Mouse (Mus musculus) embryonic facial prominence, embryonic 11.5 days (tissue): ENCODE measurements around the gene Cadm1. TPM values are rescaled to one million over a fixed set of nuclear protein-coding genes. Genes with fewer than 3 reads are reported as not detected.

Source experiments
- ATAC-seq: fragments of 200-750 bp; cut with Nextera tagmentation; replicated peaks from 2 replicates; pipeline ENCODE4 v1.8.0; 2017; ENCODE audit warnings: low read depth; ENCODE audit not compliant: insufficient number of reproducible peaks, low FRiP score, low TSS enrichment
- DNase-seq: peaks from one replicate; pipeline ENCODE4 v3.0.0-alpha.2; 2015; ENCODE audit warnings: low spot score
- H3K27ac ChIP-seq: fragments of 300-500 bp; sonication (generic); replicated peaks from 2 replicates; pipeline ENCODE4 v1.5.1; 2014; ENCODE audit warnings: mild to moderate bottlenecking, low read depth, low read length, control low read depth
- H3K27me3 ChIP-seq: fragments of 300-500 bp; sonication (generic); 2 replicates; pipeline ENCODE4 v1.6.1; 2014; ENCODE audit warnings: mild to moderate bottlenecking, low read length, moderate library complexity, mixed read lengths; ENCODE audit not compliant: control insufficient read depth, insufficient read depth
- H3K36me3 ChIP-seq: fragments of 300-500 bp; sonication (generic); replicated peaks from 2 replicates; pipeline ENCODE4 v1.6.1; 2014; ENCODE audit warnings: low read depth, mild to moderate bottlenecking, low read length, moderate library complexity, mixed read lengths; ENCODE audit not compliant: control insufficient read depth, insufficient read depth
- H3K4me1 ChIP-seq: fragments of 300-500 bp; sonication (generic); 2 replicates; pipeline ENCODE4 v1.6.1; 2014; ENCODE audit warnings: low read length, mixed read lengths; ENCODE audit not compliant: control insufficient read depth, insufficient read depth
- H3K4me2 ChIP-seq: fragments of 300-500 bp; sonication (generic); 2 replicates; pipeline ENCODE4 v1.6.1; 2014; ENCODE audit warnings: low read depth, mild to moderate bottlenecking, control low read depth, low read length, moderate library complexity
- H3K4me3 ChIP-seq: fragments of 300-500 bp; sonication (generic); 2 replicates; pipeline ENCODE4 v1.5.1; 2014; ENCODE audit warnings: low read depth, low read length, control low read depth
- H3K9ac ChIP-seq: fragments of 300-500 bp; sonication (generic); replicated peaks from 2 replicates; pipeline ENCODE4 v1.6.1; 2014; ENCODE audit warnings: mild to moderate bottlenecking, control low read depth, low read length
- H3K9me3 ChIP-seq: fragments of 300-500 bp; sonication (generic); replicated peaks from 2 replicates; pipeline ENCODE4 v1.6.1; 2016; ENCODE audit warnings: mild to moderate bottlenecking, low read length, inconsistent platforms, mixed read lengths; ENCODE audit not compliant: control insufficient read depth
- WGBS: fragments of 180-500 bp; shearing (Covaris S2); extraction: QIAGEN DNeasy Blood & Tissue Kit; methylation state at CpG from one replicate; pipeline ENCODE4 v1.1.7; 2014; 5-methylcytosine and 5-hydroxymethylcytosine counted together
- polyA plus RNA-seq: library from polyadenylated mRNA; unstranded; fragments of >200 nt; fragmentation: Nextera tagmentation; extraction: Ambion mirVana; gene quantifications from 2 replicates; pipeline ENCODE4 v1.2.1, GENCODE M21; 2014

The Cadm1 gene
- polyA plus RNA-seq, 1 experiment from 2014 or later = 99.3 TPM

DNA sequence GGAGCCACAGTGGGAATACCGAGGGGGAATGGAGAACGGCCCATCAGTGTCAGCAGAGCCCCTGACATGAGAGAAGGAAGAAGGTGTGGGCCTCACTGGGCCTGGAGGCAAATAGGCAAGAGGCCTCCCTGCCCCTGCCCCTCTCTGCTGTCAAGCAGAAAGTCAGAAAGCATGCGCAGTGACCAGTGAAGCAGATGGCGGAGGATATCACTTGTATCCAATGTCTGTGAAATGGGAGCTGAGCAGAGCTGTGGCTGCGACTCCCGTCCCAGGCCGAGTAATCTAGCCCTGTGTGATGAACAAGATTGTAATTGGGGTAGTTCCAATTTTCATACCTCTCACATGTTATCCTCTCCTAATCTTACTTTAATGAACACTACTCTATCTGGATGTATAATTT is 337.5 kb downstream of the Cadm1 start:
- peaks cover 4% of the 10 kb centered on the region for H3K4me1 ChIP-seq
- H3K27me3 ChIP-seq = no peaks in the 10 kb centered on the region
- ATAC-seq = 0 out of 2 replicates have a peak, but pooled peaks have one; percentile 23
- H3K36me3 ChIP-seq = no peaks in the 10 kb centered on the region
- no peak overlapping the region for H3K4me2 ChIP-seq
- DNase-seq = no peak
- no peak overlapping the region for H3K4me3 ChIP-seq
- H3K9ac ChIP-seq = no peak overlapping the region
- H3K9me3 ChIP-seq = no peaks in the 10 kb centered on the region
- H3K27ac ChIP-seq = no peak overlapping the region
- WGBS = 58% methylated on average over 7 of the region's 7 CpGs

DNA sequence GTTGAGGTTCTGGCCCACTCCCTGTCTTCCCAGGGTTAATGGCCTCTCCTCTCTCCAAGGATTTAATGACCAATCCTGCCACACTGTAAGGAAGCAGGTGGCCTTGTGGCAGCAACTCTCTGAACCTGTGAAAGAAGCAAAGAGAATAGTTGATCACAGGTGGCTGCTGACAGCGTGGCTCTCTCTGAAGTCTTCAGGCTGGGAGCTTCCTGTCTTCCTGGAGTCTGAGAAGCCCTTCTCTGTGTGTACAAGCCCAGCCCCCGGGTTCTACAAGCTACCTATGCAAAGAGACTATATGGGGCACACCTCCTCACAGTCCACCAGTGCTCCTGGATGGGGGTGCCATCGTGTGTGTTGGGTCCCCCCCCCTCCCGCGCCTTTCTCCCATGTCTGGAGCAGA is 339.7 kb downstream of the Cadm1 start:
- H3K9me3 ChIP-seq = no peaks in the 10 kb centered on the region
- no peak overlapping the region for H3K27ac ChIP-seq
- H3K27me3 ChIP-seq = no peaks in the 10 kb centered on the region
- ATAC-seq (no peak), DNase-seq (no peak)
- WGBS = 82% methylated on average over 5 of the region's 5 CpGs
- H3K9ac ChIP-seq = no peak overlapping the region
- no peaks in the 10 kb centered on the region for H3K36me3 ChIP-seq
- no peak overlapping the region for H3K4me2 ChIP-seq
- peaks cover 4% of the 10 kb centered on the region; the same call in 1 of the 2 replicates for H3K4me1 ChIP-seq
- H3K4me3 ChIP-seq = no peak overlapping the region

DNA sequence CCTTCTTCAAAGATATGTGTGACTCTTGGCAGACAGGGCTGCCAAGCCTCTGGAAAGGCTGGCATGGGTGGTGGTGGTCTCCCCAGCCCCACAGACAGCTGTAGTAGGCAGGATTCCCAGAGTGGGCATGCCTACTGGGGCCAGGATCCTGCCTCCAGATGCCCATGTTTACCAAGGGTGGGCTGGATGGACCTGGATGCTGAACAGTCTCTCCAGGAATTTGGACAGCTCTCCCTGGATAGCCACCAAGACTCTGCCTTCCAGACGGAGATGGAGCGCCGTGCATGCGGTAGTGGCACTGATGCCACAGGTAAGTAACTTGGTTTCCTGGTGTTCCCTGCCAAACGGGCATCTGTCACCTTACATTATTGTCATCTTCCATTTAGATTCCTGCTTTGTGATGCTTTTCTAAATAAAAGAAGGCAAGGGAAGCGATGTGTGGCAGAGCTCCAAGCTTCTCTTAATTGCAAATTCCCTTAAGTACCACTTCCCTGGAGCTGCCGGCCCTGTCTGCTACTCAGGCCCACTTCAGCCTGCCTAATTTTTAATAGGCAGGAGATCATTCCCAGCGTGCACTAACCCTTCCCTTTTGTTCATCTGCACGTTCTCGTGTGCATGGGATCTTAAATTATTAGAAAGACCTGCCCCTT is 346.7 kb downstream of the Cadm1 start:
- Histone ChIP-seq H3K27ac (no peak overlapping the region), H3K27me3 (no peaks in the 10 kb centered on the region), H3K4me2 (no peak overlapping the region), H3K4me1 (no peaks in the 10 kb centered on the region), H3K9me3 (no peaks in the 10 kb centered on the region), H3K9ac (no peak overlapping the region), H3K36me3 (no peaks in the 10 kb centered on the region), H3K4me3 (no peak overlapping the region)
- ATAC-seq (no peak), DNase-seq (no peak)
- 72% methylated on average over 10 of the region's 10 CpGs for WGBS

DNA sequence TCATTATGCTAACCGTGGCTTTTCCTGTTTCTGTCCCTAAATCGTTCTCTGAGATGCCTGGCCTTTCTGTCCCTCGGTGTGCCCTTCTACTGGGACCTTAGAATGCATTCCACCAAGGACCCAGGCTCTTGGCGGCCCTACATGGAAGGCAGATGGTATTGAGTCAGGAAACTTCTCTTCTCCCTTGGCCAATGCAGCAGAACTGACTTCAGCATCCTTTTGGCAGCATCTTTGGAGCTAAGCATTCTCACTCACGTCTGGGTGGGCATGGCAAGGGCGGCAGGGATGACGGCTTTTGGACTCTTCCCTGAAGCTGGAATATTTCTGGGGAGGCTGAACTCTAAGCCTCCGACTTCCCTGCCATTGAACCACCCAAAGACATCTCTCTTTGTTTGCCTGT is 350.2 kb downstream of the Cadm1 start:
- no peaks in the 10 kb centered on the region for H3K27me3 ChIP-seq
- WGBS = 84% methylated on average over 8 of the region's 8 CpGs
- no peaks in the 10 kb centered on the region for H3K4me1 ChIP-seq
- no peaks in the 10 kb centered on the region for H3K36me3 ChIP-seq
- DNase-seq = no peak
- no peak overlapping the region for H3K27ac ChIP-seq
- ATAC-seq = no peak
- H3K4me2 ChIP-seq = no peak overlapping the region
- no peaks in the 10 kb centered on the region for H3K9me3 ChIP-seq
- H3K4me3 ChIP-seq = no peak overlapping the region
- no peak overlapping the region for H3K9ac ChIP-seq

DNA sequence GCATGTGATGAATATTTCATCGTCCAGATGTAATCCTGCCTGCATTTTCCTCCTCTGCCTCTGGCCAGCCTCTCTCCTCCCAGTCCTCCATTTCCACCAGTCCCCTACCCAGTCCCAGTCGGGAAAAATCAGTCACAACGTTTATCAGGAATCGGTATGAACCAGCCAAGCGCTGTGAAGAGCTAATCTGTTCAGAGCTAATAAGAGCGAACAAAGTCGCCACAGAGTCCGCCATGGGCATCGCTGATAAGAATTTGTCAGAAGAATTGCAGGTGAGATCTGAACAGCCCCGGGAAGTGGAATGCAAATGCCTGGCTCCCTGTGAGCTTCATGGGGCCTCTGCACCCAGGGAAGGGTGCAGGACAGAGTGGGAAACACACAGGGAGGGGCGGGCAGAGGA is 352.4 kb downstream of the Cadm1 start:
- H3K27ac ChIP-seq = no peak overlapping the region
- H3K9ac ChIP-seq = no peak overlapping the region
- no peak overlapping the region for H3K4me2 ChIP-seq
- no peaks in the 10 kb centered on the region for H3K27me3 ChIP-seq
- ATAC-seq (no peak), DNase-seq (no peak)
- H3K4me3 ChIP-seq = no peak overlapping the region
- no peaks in the 10 kb centered on the region for H3K36me3 ChIP-seq
- no peaks in the 10 kb centered on the region for H3K4me1 ChIP-seq
- WGBS = 72% methylated on average over 11 of the region's 11 CpGs
- no peaks in the 10 kb centered on the region for H3K9me3 ChIP-seq

DNA sequence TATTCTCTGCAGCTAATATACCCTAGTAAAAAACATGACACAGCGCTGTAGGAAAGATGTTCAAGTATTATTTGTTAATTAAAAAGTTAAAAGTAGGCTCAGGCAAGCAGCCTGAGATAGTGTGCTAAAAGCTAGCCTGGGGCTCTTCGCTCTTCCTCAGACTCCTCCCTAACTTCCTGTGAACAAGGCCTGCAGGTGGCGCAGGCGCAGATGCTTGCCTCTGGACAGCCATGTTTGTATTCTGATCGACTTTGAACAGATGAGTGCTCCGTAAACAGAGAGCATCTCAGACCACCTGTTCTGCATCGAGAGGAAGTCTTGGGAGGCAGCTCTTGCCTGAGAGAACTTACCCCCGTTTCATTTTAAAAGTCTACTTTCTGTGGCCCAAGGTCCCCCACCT is 361.7 kb downstream of the Cadm1 start:
- ATAC-seq = no peak
- no peak overlapping the region for H3K27ac ChIP-seq
- H3K27me3 ChIP-seq = no peaks in the 10 kb centered on the region
- no peak overlapping the region for H3K9ac ChIP-seq
- DNase-seq = no peak
- no peak overlapping the region for H3K4me3 ChIP-seq
- no peak overlapping the region for H3K4me2 ChIP-seq
- no peaks in the 10 kb centered on the region for H3K9me3 ChIP-seq
- no peaks in the 10 kb centered on the region for H3K4me1 ChIP-seq
- 77% methylated on average over 8 of the region's 8 CpGs for WGBS
- no peaks in the 10 kb centered on the region for H3K36me3 ChIP-seq

DNA sequence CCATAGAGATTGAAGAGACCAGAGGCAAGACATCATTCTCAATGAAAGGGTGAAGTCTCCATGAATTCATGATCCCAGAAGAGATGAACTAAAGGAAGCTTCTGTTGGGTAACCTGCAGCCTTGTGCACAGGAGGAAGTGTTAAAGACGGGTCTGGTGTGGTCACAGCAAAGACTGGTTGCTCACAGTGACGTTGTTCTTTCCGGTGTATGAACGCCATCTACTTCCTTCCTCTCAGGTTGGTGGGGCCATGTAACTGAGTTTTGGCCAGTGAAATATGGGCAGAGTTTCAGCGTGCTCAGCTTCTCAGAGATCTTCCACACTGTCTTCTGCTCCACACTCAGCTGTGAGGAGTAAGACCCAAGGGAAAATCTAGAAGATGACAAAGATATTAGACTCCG is 363.0 kb downstream of the Cadm1 start:
- H3K4me2 ChIP-seq = no peak overlapping the region
- no peak for ATAC-seq

DNA sequence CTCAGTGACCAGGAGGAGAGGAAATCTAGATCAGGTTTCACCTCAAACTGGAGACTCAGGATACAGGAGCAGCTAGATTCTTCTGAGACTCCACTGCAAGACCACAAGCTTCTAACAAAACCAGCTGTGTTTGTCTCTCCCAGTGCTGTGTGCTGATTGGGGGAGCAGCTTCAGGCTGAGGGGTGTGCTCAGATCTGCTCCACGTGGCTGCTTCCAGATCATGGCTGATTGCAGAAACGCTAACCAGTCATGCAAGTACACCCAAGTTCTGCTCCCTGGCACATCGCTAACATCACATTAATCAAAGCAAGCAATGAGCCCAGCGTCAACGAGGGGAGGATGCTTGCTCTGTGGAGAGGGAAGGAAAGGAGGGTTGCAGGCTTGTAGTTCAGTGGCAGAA is 364.1 kb downstream of the Cadm1 start:
- Histone ChIP-seq H3K9me3 (no peaks in the 10 kb centered on the region), H3K4me1 (no peaks in the 10 kb centered on the region), H3K36me3 (no peaks in the 10 kb centered on the region), H3K4me3 (no peak overlapping the region), H3K27ac (no peak overlapping the region), H3K4me2 (no peak overlapping the region), H3K27me3 (no peaks in the 10 kb centered on the region), H3K9ac (no peak overlapping the region)
- peak; percentile 68 for DNase-seq
- peak; percentile 72 for ATAC-seq
- WGBS = 33% methylated on average over 5 of the region's 5 CpGs

More for the DNA sequence above, 363.0 kb downstream of the Cadm1 start:
- no peaks in the 10 kb centered on the region for H3K4me1 ChIP-seq
- DNase-seq = no peak
- no peaks in the 10 kb centered on the region for H3K27me3 ChIP-seq
- 94% methylated on average over 6 of the region's 6 CpGs for WGBS
- no peaks in the 10 kb centered on the region for H3K36me3 ChIP-seq
- H3K9ac ChIP-seq = no peak overlapping the region
- H3K9me3 ChIP-seq = no peaks in the 10 kb centered on the region
- no peak overlapping the region for H3K4me3 ChIP-seq
- no peak overlapping the region for H3K27ac ChIP-seq
